Mouse (Mus musculus) heart, adult 9 months (tissue): ENCODE results near the gene Dock7.

ENCODE experiments used
- DNase-seq, 2 experiments: peaks; one replicate each; pipeline ENCODE4 v3.0.0; 2022; ENCODE audit warnings: low spot score in 2 of 2

Dock7 gene

GRCm38 (mm10) chr4:98917724-98918123 lies 203.0 kb downstream of the Dock7 start:
- no peak for DNase-seq

DNA sequence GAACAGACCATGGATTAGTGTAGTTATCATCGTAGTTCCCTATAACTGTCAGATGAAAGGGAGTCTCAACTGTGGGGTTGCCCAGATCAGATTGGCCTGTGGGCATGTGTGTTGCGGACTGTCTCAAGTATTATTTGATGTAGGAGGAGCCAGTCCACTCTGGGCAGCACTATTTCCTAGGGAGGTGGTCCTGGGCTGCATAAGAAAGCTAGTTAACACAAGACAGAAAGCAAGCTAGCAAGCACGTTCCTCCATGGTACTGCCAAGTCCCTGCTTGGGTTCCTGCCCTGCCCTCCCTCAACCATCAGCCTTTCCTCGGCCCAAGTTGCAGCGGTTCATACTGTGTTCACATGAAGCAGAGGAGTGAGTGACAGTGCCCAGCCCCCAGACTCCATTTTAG lies 210.5 kb downstream of the Dock7 start:
- no peak for DNase-seq

GRCm38 (mm10) chr4:98887148-98887547 lies 233.6 kb downstream of the Dock7 start:
- DNase-seq = peak; percentile 4 to 14
